Mouse (Mus musculus) limb, embryonic 15.5 days (tissue): ENCODE data around the gene Mis12. TPM values are rescaled to one million over a fixed set of nuclear protein-coding genes. Genes with fewer than 3 reads are reported as not detected.

ENCODE experiments used
- ATAC-seq: fragments of 200-750 bp; cut with Nextera tagmentation; 2 replicates; pipeline ENCODE4 v1.8.0; 2017; ENCODE audit warnings: low read depth, moderate TSS enrichment; ENCODE audit not compliant: insufficient number of reproducible peaks, low FRiP score, low TSS enrichment
- H3K27ac ChIP-seq: fragments of 300-500 bp; sonication (generic); 2 replicates; pipeline ENCODE4 v1.5.1; 2015; ENCODE audit warnings: moderate library complexity, mild to moderate bottlenecking, inconsistent platforms
- H3K27me3 ChIP-seq: fragments of 300-500 bp; sonication (generic); 2 replicates; pipeline ENCODE4 v1.6.1; 2015; ENCODE audit warnings: inconsistent platforms
- H3K36me3 ChIP-seq: fragments of 300-500 bp; sonication (generic); 2 replicates; pipeline ENCODE4 v1.6.1; 2015; ENCODE audit warnings: inconsistent platforms
- H3K4me1 ChIP-seq: fragments of 300-500 bp; sonication (generic); 2 replicates; pipeline ENCODE4 v1.6.1; 2015; ENCODE audit warnings: inconsistent platforms
- H3K4me2 ChIP-seq: fragments of 300-500 bp; sonication (generic); 2 replicates; pipeline ENCODE4 v1.6.1; 2015; ENCODE audit warnings: mild to moderate bottlenecking, inconsistent platforms
- H3K4me3 ChIP-seq: fragments of 300-500 bp; sonication (generic); 2 replicates; pipeline ENCODE4 v1.5.1; 2015; ENCODE audit warnings: mild to moderate bottlenecking, inconsistent platforms
- H3K9ac ChIP-seq: fragments of 300-500 bp; sonication (generic); 2 replicates; pipeline ENCODE4 v1.6.1; 2015; ENCODE audit warnings: inconsistent platforms
- H3K9me3 ChIP-seq: fragments of 300-500 bp; sonication (generic); 2 replicates; pipeline ENCODE4 v1.6.1; 2016; ENCODE audit warnings: inconsistent platforms
- WGBS: fragments of 180-500 bp; shearing (Covaris S2); methylation state at CpG from one replicate; pipeline ENCODE4 v1.1.7; 2015; 5-methylcytosine and 5-hydroxymethylcytosine counted together
- polyA plus RNA-seq: library from polyadenylated mRNA; unstranded; fragments of >200 nt; fragmentation: Nextera tagmentation; extraction: Ambion mirVana; gene quantifications from 2 replicates; pipeline ENCODE4 v1.2.1, GENCODE M21; 2015

Gene Mis12
- polyA plus RNA-seq, 1 experiment from 2014 or later = 43.3 TPM

GRCm38 (mm10) chr11:71028280-71028679, 8.9 kb downstream of the Mis12 start:
- H3K4me1 ChIP-seq = 0 out of 2 replicates have a peak, but pooled peaks cover 13% of the 10 kb centered on the region
- H3K27me3 ChIP-seq = no peaks in the 10 kb centered on the region
- peaks cover 42% of the 10 kb centered on the region for H3K36me3 ChIP-seq
- H3K9me3 ChIP-seq = no peaks in the 10 kb centered on the region
- no peak for ATAC-seq
- no peak overlapping the region for H3K9ac ChIP-seq
- H3K4me3 ChIP-seq = no peak overlapping the region
- H3K27ac ChIP-seq = no peak overlapping the region
- H3K4me2 ChIP-seq = no peak overlapping the region
- WGBS = 64% methylated on average over 3 of the region's 3 CpGs

GRCm38 (mm10) chr11:71029403-71030118, 10.2 kb downstream of the Mis12 start:
- Histone ChIP-seq H3K36me3 (peaks cover 37% of the 10 kb centered on the region), H3K4me1 (0 out of 2 replicates have a peak, but pooled peaks cover 13% of the 10 kb centered on the region), H3K9ac (no peak overlapping the region), H3K4me3 (no peak overlapping the region), H3K27ac (no peak overlapping the region), H3K9me3 (no peaks in the 10 kb centered on the region), H3K27me3 (no peaks in the 10 kb centered on the region), H3K4me2 (no peak overlapping the region)
- no peak for ATAC-seq
- 76% methylated on average over 3 of the region's 3 CpGs for WGBS

- H3K27ac ChIP-seq = peak overlapping the region; percentile 93
- peak overlapping the region; percentile 64 for H3K4me3 ChIP-seq
- peak overlapping the region; percentile 78 for H3K4me2 ChIP-seq
- peak overlapping the region; percentile 60; the same call in 1 of the 2 replicates for H3K9ac ChIP-seq
- H3K36me3 ChIP-seq = peaks cover 13% of the 10 kb centered on the region
- no peak for ATAC-seq
- H3K27me3 ChIP-seq = no peaks in the 10 kb centered on the region
- 0 out of 2 replicates have a peak, but pooled peaks cover 13% of the 10 kb centered on the region for H3K4me1 ChIP-seq
- no peaks in the 10 kb centered on the region for H3K9me3 ChIP-seq
- WGBS = 52% methylated on average over 7 of the region's 7 CpGs
Measured at GRCm38 (mm10) chr11:71032070-71032469, 12.7 kb downstream of the Mis12 start.

- no peak for ATAC-seq
- Histone ChIP-seq H3K27ac (peak overlapping the region; percentile 93), H3K4me2 (peak overlapping the region; percentile 78), H3K36me3 (peaks cover 7% of the 10 kb centered on the region), H3K4me3 (peak overlapping the region; percentile 64), H3K9ac (peak overlapping the region; percentile 60), H3K4me1 (0 out of 2 replicates have a peak, but pooled peaks cover 13% of the 10 kb centered on the region), H3K9me3 (no peaks in the 10 kb centered on the region), H3K27me3 (no peaks in the 10 kb centered on the region)
- 4% methylated on average over 26 of the region's 26 CpGs for WGBS
Measured at GRCm38 (mm10) chr11:71032491-71033162, 13.2 kb downstream of the Mis12 start.

- under 1% methylated on average over 28 of the region's 31 CpGs for WGBS
- Histone ChIP-seq H3K9ac (peak within 1 kb of the TSS; percentile 60), H3K9me3 (no peaks in the 10 kb centered on the region), H3K4me1 (0 out of 2 replicates have a peak, but pooled peaks cover 13% of the 10 kb centered on the region), H3K4me2 (peak within 1 kb of the TSS; percentile 78), H3K4me3 (peak within 1 kb of the TSS; percentile 64), H3K27me3 (no peaks in the 10 kb centered on the region), H3K36me3 (peaks cover 1% of the 10 kb centered on the region; the same call in 1 of the 2 replicates), H3K27ac (peak within 1 kb of the TSS; percentile 93)
- ATAC-seq = peak; percentile 97
Measured at GRCm38 (mm10) chr11:71033163-71033761, 13.9 kb downstream of the Mis12 start, which contains the start of gene 6330403K07Rik. TSS of gene 6330403K07Rik (minus strand) at chr11:71033513.

GRCm38 (mm10) chr11:71039526-71040298, 20.3 kb downstream of the Mis12 start:
- no peak overlapping the region for H3K27ac ChIP-seq
- ATAC-seq = no peak
- no peaks in the 10 kb centered on the region for H3K36me3 ChIP-seq
- WGBS = 95% methylated on average over 5 of the region's 5 CpGs
- H3K4me3 ChIP-seq = no peak overlapping the region
- H3K4me2 ChIP-seq = no peak overlapping the region
- H3K27me3 ChIP-seq = no peaks in the 10 kb centered on the region
- H3K4me1 ChIP-seq = no peaks in the 10 kb centered on the region
- no peak overlapping the region for H3K9ac ChIP-seq
- H3K9me3 ChIP-seq = no peaks in the 10 kb centered on the region

- Histone ChIP-seq H3K27ac (no peak overlapping the region), H3K9me3 (no peaks in the 10 kb centered on the region), H3K4me1 (no peaks in the 10 kb centered on the region), H3K36me3 (no peaks in the 10 kb centered on the region), H3K27me3 (no peaks in the 10 kb centered on the region), H3K4me3 (no peak overlapping the region), H3K9ac (no peak overlapping the region), H3K4me2 (no peak overlapping the region)
- ATAC-seq = no peak
- WGBS = 12% methylated on average over 1 of the region's 1 CpGs
Measured at GRCm38 (mm10) chr11:71052554-71052953, 33.1 kb downstream of the Mis12 start.

GRCm38 (mm10) chr11:71076342-71076741, 56.9 kb downstream of the Mis12 start:
- WGBS = 77% methylated on average over 1 of the region's 1 CpGs

More at GRCm38 (mm10) chr11:71076342-71076741, 56.9 kb downstream of the Mis12 start:
- Histone ChIP-seq H3K36me3 (no peaks in the 10 kb centered on the region), H3K9ac (no peak overlapping the region), H3K27ac (no peak overlapping the region), H3K27me3 (no peaks in the 10 kb centered on the region), H3K4me3 (no peak overlapping the region), H3K4me1 (no peaks in the 10 kb centered on the region), H3K9me3 (no peaks in the 10 kb centered on the region), H3K4me2 (no peak overlapping the region)
- no peak for ATAC-seq

Other genes with a start within 250 kb of the Mis12 start
- 0.27 TPM in 1 of 2 replicates, not detected in the other for gene Scimp, start 207.0 kb upstream of the Mis12 start, polyA plus RNA-seq
- gene Rabep1, start 174.8 kb upstream of the Mis12 start, polyA plus RNA-seq = 26.7 and 33.7 TPM in 2 replicates
- gene Nup88, start 49.6 kb upstream of the Mis12 start, polyA plus RNA-seq = 103 and 115 TPM in 2 replicates
- gene Rpain, start 49.4 kb upstream of the Mis12 start, polyA plus RNA-seq = 69.1 and 71.5 TPM in 2 replicates
- gene C1qbp, start 36.6 kb upstream of the Mis12 start, polyA plus RNA-seq = 197 and 200 TPM in 2 replicates
- 15.9 and 17.1 TPM in 2 replicates for gene Dhx33, start 15.2 kb upstream of the Mis12 start, polyA plus RNA-seq
- gene Derl2, start 230 bp downstream of the Mis12 start, polyA plus RNA-seq = 49.6 and 51.4 TPM in 2 replicates
- 151 and 165 TPM in 2 replicates for gene 6330403K07Rik, start 13.9 kb downstream of the Mis12 start, polyA plus RNA-seq
- gene Nlrp1a, start 125.1 kb downstream of the Mis12 start, polyA plus RNA-seq = 0.05 TPM in 1 of 2 replicates, not detected in the other
- gene Nlrp1b, start 211.1 kb downstream of the Mis12 start, polyA plus RNA-seq = 0.06 and 0.08 TPM in 2 replicates